Mouse (Mus musculus): Measurements from ENCODE around the gene Mgarp.

GRCm38 (mm10) chr3:51350806-51351205, 45.7 kb downstream of the Mgarp start:
- TF ChIP-seq CHD1 (IDR thresholded peaks at IDR 0.05; ENCODE audit: low read depth, low read length): no peak
- no peak for TF ChIP-seq MAFK (IDR thresholded peaks at IDR 0.05; ENCODE audit: borderline replicate concordance, low read depth, low read length)
- TF ChIP-seq E2F4 (IDR thresholded peaks at IDR 0.05; ENCODE audit: borderline replicate concordance, low read depth, low read length): no peak
- no peak for TF ChIP-seq POLR2A (IDR thresholded peaks at IDR 0.05; ENCODE audit: control insufficient read depth in 1 of 2, insufficient read depth in 1 of 2, low read depth in 1 of 2, low read length in 2 of 2, poor library complexity in 1 of 2)
- TF ChIP-seq GABPA (IDR thresholded peaks at IDR 0.05; ENCODE audit: low read depth, low read length): no peak
- no peak for TF ChIP-seq ETS1 (IDR thresholded peaks at IDR 0.05; ENCODE audit: low read depth, low read length)
- TF ChIP-seq EP300 (IDR thresholded peaks at IDR 0.05; ENCODE audit: low read depth in 1 of 2, low read length in 2 of 2): no peak
- TF ChIP-seq USF2 (IDR thresholded peaks at IDR 0.05; ENCODE audit: borderline replicate concordance in 1 of 2, insufficient read depth in 1 of 2, low read depth in 1 of 2, low read length in 2 of 2): no peak

Data from MEL (cell line).